Mouse (Mus musculus) thymus, adult 2 months (tissue): Measurements from ENCODE around the gene Pom121l2.

Source experiments
- CTCF ChIP-seq: fragments of 200-500 bp; IDR thresholded peaks from 2 replicates; pipeline ENCODE4 v1.5.1; 2012; ENCODE audit warnings: mild to moderate bottlenecking, control low read depth, low read length, moderate library complexity, borderline replicate concordance; ENCODE audit not compliant: control insufficient read depth, poor library complexity, insufficient read depth; ENCODE audit errors: extremely low read depth
- POLR2A ChIP-seq: fragments of 200-500 bp; IDR thresholded peaks from 2 replicates; pipeline ENCODE4 v1.6.1; 2012; ENCODE audit warnings: mild to moderate bottlenecking, low read length, control low read depth, moderate library complexity; ENCODE audit not compliant: control insufficient read depth, poor library complexity, insufficient read depth; ENCODE audit errors: extremely low read depth

GRCm38 (mm10) chr13:22030493-22030892 lies 49.5 kb downstream of the Pom121l2 start:
- TF ChIP-seq CTCF (no peak), POLR2A (no peak)
